Mouse (Mus musculus): Measurements from ENCODE around the gene Erc2.

The Erc2 gene

DNA sequence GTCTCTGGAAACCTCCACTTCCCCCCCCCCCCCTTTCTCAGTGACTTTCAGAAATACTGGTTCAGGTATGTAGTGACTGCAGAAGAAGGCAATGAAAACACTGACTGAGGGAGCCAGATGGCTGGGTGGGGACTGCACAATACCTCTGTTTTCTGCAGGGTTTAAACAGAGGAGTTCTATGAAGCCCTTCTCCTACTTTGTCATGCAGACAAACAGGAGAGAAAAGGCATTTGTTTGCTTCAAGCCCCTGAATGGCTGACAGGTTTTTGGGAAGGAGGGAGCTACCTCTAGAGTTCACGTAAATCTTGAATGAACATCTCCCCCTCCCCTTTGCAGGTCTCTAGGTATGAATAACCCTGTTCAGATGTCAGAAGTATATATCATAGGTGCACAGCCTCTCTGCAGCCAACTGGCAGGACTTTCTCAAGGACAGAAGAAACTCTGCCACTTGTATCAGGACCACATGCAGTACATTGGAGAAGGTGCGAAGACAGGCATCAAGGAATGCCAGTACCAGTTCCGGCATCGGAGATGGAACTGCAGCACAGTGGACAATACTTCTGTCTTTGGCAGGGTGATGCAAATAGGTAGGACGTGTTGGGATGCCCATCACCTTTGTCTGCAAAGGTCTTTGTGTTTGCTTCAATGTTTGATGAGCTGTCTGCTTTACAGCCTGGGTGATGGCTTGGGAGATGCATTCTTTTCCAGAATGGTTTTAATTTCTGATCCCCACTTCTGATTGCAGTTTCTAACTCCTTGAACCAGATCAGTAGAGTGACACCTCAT lies 890.8 kb downstream of the Erc2 start:
- DNase-seq (ENCODE audit: extremely low read depth, insufficient read length, low spot score), result no peak

- no peak for DNase-seq (ENCODE audit: extremely low read depth, insufficient read length, low spot score)
These were observed 891.9 kb downstream of the Erc2 start for GRCm38 (mm10) chr14:28514171-28514570.

DNA sequence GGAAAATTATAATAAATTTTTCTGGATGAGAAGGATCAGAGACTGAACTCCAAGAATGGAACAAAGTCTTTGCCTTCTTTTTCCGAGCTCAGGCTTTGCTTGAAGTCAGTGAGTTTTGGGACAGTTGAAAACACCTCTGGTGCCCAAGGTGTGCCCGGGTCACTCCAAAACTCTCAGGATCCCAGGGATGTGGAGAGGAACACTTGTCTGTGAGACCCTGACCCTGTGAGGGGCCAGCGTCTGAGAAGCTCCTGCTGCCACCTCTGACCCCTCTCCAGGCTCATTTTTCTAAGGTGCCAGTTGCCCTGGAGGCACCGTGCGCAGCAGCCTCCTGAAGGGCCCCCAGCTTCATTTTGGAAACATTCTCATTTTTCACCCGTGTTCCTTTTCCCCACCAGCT lies 893.1 kb downstream of the Erc2 start:
- DNase-seq (ENCODE audit: extremely low read depth, insufficient read length, low spot score), result no peak

DNA sequence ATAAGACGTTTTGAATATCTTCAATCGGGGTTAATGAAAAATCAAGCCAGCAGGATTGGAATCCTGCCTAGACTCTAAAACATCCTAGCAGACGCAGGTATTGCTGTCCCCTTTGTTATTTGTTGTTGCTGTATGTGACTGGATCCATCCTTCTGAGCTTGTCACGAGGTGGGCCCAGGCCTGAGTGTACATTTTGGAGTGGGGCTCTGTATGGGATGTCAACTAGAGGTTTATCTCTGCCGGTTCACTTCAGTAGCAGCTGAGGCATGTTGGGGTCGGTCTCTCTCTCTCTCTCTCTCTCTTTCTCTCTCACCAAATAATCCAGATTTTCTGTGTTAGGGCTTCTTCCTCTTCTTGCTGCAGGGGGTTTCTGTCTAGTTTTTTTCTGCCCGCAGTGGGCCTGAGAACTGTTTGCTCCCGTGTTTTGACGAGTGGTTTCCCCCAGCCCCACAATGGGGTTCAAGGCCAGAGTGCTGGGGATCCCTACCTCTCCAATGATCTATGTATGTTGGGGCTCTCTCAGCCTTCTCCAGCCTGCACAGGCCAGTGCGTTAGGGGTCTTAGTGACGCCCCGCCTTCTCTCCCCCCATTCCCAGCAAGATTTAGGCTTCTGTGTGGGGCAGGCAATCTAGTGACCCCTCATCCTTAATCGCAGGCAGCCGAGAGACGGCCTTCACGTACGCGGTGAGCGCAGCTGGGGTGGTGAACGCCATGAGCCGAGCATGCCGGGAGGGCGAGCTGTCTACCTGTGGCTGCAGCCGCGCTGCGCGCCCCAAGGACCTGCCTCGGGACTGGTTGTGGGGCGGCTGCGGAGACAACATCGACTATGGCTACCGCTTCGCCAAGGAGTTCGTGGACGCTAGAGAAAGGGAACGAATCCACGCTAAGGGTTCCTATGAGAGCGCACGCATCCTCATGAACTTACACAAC lies 895.7 kb downstream of the Erc2 start:
- DNase-seq (ENCODE audit: extremely low read depth, insufficient read length, low spot score), result no peak

DNA sequence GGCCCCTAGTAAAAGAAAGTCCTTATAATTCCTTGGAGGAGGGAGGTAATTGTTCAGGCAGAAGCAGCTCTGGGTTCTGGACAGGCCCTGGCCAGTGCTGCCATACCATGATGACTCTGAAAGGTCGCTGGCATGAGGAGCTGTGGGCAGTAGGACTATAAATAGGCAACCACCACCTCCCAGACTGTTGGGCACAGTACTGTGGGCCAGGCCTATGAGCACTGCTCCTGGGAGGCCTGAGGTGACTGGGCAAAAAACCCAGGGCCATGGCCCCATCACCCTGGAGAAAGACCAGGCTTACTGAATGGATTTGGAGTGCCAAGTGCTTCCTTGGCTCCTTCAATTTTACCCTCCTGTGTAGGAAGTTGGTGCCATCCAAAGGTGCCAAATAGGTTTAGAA lies 898.9 kb downstream of the Erc2 start:
- DNase-seq (ENCODE audit: extremely low read depth, insufficient read length, low spot score), result no peak

DNA sequence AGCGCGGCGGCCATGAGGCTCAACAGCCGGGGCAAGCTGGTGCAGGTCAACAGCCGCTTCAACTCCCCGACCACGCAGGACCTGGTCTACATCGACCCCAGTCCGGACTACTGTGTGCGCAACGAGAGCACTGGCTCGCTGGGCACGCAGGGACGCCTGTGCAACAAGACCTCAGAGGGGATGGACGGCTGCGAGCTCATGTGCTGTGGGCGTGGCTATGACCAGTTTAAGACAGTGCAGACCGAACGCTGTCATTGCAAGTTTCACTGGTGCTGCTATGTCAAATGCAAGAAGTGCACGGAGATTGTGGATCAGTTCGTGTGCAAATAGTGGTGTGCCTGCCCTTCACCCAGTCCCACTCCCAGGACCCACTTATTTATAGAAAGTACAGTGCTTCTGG lies 900.4 kb downstream of the Erc2 start:
- no peak for DNase-seq (ENCODE audit: extremely low read depth, insufficient read length, low spot score)

DNA sequence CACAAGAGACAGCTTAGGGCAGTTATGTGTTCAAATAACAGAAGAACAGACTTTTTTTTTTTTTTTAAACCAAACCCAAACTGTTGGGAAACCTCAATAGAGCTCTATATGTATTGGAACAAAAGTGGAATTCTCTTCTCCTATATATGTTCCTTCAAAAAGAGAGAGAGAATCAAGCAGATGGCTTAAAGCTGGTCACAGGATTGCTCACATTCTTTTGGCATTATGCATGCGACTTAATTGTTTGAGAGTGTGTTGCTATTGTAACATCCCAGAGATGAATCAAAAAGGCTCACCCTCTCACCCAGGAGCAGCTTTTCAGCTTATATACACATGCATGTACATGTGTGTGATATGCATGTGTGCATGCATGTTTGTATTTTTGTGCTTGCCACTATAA lies 903.3 kb downstream of the Erc2 start:
- no peak for DNase-seq (ENCODE audit: extremely low read depth, insufficient read length, low spot score)
